12 mouse cellular contexts compared by ENCODE assay signal in genomic region chr16:88938252-88938651, GRCm38 (mm10). TPM values are rescaled to one million over a fixed set of nuclear protein-coding genes. Genes with fewer than 3 reads are reported as not detected.
DNase-seq lines count a peak whose midpoint lies in the region; ATAC-seq and TF ChIP-seq lines count a peak whose summit lies in the region.
"Had no signal": no experiment of that assay in that cellular context is flagged by ENCODE, and none has a peak within 500 bp of the region (broad histone marks: within the 10 kb centered on the region; RNA-seq: fewer than 3 reads in every experiment).

No protein-coding gene starts in this region.

- no peak for ATAC-seq in lung, embryonic 14.5 days (ENCODE audit: insufficient read depth)
- no peak for ATAC-seq in neural tube, embryonic 11.5 days (ENCODE audit: insufficient read depth, low FRiP score, low TSS enrichment)

- 72% methylated on average over 7 of the region's 7 CpGs for WGBS in lung, embryonic 14.5 days
- 66% methylated on average over 7 of the region's 7 CpGs for WGBS in lung, adult 2 months
- WGBS in neural tube, embryonic 11.5 days = 75% methylated on average over 7 of the region's 7 CpGs

- TF ChIP-seq CTCF in lung, embryonic 14.5 days (IDR thresholded peaks at IDR 0.05; ENCODE audit: low read depth) = peak; percentile 37
- TF ChIP-seq CTCF in lung, adult 2 months (IDR thresholded peaks at IDR 0.05; ENCODE audit: insufficient read depth, low read length) = no peak

- no peak for TF ChIP-seq POLR2A in lung, adult 2 months (IDR thresholded peaks at IDR 0.05; ENCODE audit: borderline replicate concordance, extremely low read depth, low read depth, low read length)

- no peak overlapping the region for H3K27ac ChIP-seq in lung, embryonic 14.5 days (ENCODE audit: low read depth)
- H3K27ac ChIP-seq in neural tube, embryonic 11.5 days (ENCODE audit: low read depth, low read length) = no peak overlapping the region

- no peak overlapping the region for H3K9ac ChIP-seq in lung, embryonic 14.5 days
- no peak overlapping the region for H3K9ac ChIP-seq in neural tube, embryonic 11.5 days (ENCODE audit: low read length)

- H3K36me3 ChIP-seq in lung, embryonic 14.5 days (ENCODE audit: insufficient read depth) = no peaks in the 10 kb centered on the region
- H3K36me3 ChIP-seq in neural tube, embryonic 11.5 days (ENCODE audit: control insufficient read depth, insufficient read depth, low read length) = no peaks in the 10 kb centered on the region

- DNase-seq in cerebellum, postnatal 14 days = peak; percentile 5 to 14
- no peak for DNase-seq in cerebellum, adult 9-10 months
- DNase-seq in lung, embryonic 14.5 days = peak; percentile 63
- no peak for DNase-seq in lung, adult 2 months
- DNase-seq in c-Kit-negative CD71-positive TER-119-positive erythroid progenitor cells, embryonic 14.5 days (ENCODE audit: low read depth, low spot score) = peak; percentile 1
- peak; percentile 23 for DNase-seq in neural tube, embryonic 11.5 days (ENCODE audit: low spot score)
- no peak for DNase-seq in MN1 (ENCODE audit: low spot score)
- DNase-seq in kidney, postnatal 14 days = no peak

- H3K4me2 ChIP-seq in lung, embryonic 14.5 days = no peak overlapping the region
- H3K4me2 ChIP-seq in neural tube, embryonic 11.5 days (ENCODE audit: low read depth) = no peak overlapping the region

- no peaks in the 10 kb centered on the region for H3K27me3 ChIP-seq in lung, embryonic 14.5 days (ENCODE audit: insufficient read depth, low read length)
- no peaks in the 10 kb centered on the region for H3K27me3 ChIP-seq in neural tube, embryonic 11.5 days (ENCODE audit: control insufficient read depth, insufficient read depth, low read length)

- H3K4me3 ChIP-seq in lung, embryonic 14.5 days (ENCODE audit: low read depth, low read length) = no peak overlapping the region
- no peak overlapping the region for H3K4me3 ChIP-seq in lung, adult 2 months (replicated peaks; ENCODE audit: extremely low read depth, low read depth, low read length)
- no peak overlapping the region for H3K4me3 ChIP-seq in neural tube, embryonic 11.5 days (ENCODE audit: low read depth, low read length)

- H3K4me1 ChIP-seq in lung, embryonic 14.5 days (ENCODE audit: insufficient read depth) = no peaks in the 10 kb centered on the region
- H3K4me1 ChIP-seq in lung, adult 2 months (ENCODE audit: control insufficient read depth, insufficient read depth, low read length) = no peaks in the 10 kb centered on the region
- no peaks in the 10 kb centered on the region for H3K4me1 ChIP-seq in neural tube, embryonic 11.5 days (ENCODE audit: control insufficient read depth, insufficient read depth, low read length)

- no peaks in the 10 kb centered on the region for H3K9me3 ChIP-seq in lung, embryonic 14.5 days (ENCODE audit: low read depth, low read length)
- H3K9me3 ChIP-seq in neural tube, embryonic 11.5 days (ENCODE audit: control insufficient read depth, low read length) = no peaks in the 10 kb centered on the region

RNA-seq across cellular contexts. Expression of gene Krtap19-9b, which starts 6.2 kb away (rescaled TPM):
- not detected in 2 replicates for polyA plus RNA-seq in lung, embryonic 14.5 days (2014; fragmentation: Nextera tagmentation; extraction: Ambion mirVana)
- not detected in 2 replicates for polyA plus RNA-seq in lung, adult 2 months (2012; rRNA removed)
- polyA plus RNA-seq in neural tube, embryonic 11.5 days (2014; fragmentation: Nextera tagmentation; extraction: Ambion mirVana) = not detected in 2 replicates
- polyA plus RNA-seq: large intestine, adult 2 months; liver, embryonic 16.5 days; neural tube, embryonic 14.5 days; thymus, postnatal 0 days had no signal

RNA-seq across cellular contexts. Expression of gene Krtap16-3, which starts 24.4 kb away (rescaled TPM):
- polyA plus RNA-seq in lung, embryonic 14.5 days (2014; fragmentation: Nextera tagmentation; extraction: Ambion mirVana) = not detected in 2 replicates
- polyA plus RNA-seq in lung, adult 2 months (2012; rRNA removed) = not detected in 2 replicates
- polyA plus RNA-seq in neural tube, embryonic 11.5 days (2014; fragmentation: Nextera tagmentation; extraction: Ambion mirVana) = not detected in 2 replicates
- polyA plus RNA-seq: large intestine, adult 2 months; liver, embryonic 16.5 days; neural tube, embryonic 14.5 days; thymus, postnatal 0 days had no signal

RNA-seq across cellular contexts. Expression of gene Krtap19-5, which starts 42.0 kb away (rescaled TPM):
- polyA plus RNA-seq in lung, embryonic 14.5 days (2014; fragmentation: Nextera tagmentation; extraction: Ambion mirVana) = not detected in 2 replicates
- not detected in 2 replicates for polyA plus RNA-seq in lung, adult 2 months (2012; rRNA removed)
- polyA plus RNA-seq in neural tube, embryonic 11.5 days (2014; fragmentation: Nextera tagmentation; extraction: Ambion mirVana) = not detected in 2 replicates
- polyA plus RNA-seq: large intestine, adult 2 months; liver, embryonic 16.5 days; neural tube, embryonic 14.5 days; thymus, postnatal 0 days had no signal

RNA-seq across cellular contexts. Expression of gene Krtap19-4, which starts 53.4 kb away (rescaled TPM):
- polyA plus RNA-seq in lung, embryonic 14.5 days (2014; fragmentation: Nextera tagmentation; extraction: Ambion mirVana) = not detected in 2 replicates
- polyA plus RNA-seq in lung, adult 2 months (2012; rRNA removed) = not detected in 2 replicates
- not detected in 2 replicates for polyA plus RNA-seq in neural tube, embryonic 11.5 days (2014; fragmentation: Nextera tagmentation; extraction: Ambion mirVana)
- polyA plus RNA-seq: large intestine, adult 2 months; liver, embryonic 16.5 days; neural tube, embryonic 14.5 days; thymus, postnatal 0 days had no signal

Comparison
In these comparisons a context has a peak if more than half of its experiments do, and no peak if none do; other contexts are left out.
1. DNase-seq: peak in cerebellum, postnatal 14 days (2 of 2), lung, embryonic 14.5 days (single experiment), c-Kit-negative CD71-positive TER-119-positive erythroid progenitor cells, embryonic 14.5 days (single experiment) and neural tube, embryonic 11.5 days (single experiment); none in cerebellum, adult 9-10 months (single experiment), lung, adult 2 months (single experiment), MN1 (single experiment) and kidney, postnatal 14 days (single experiment).